Mouse (Mus musculus) CD8-positive naive resting alpha-beta T cell, adult 57 days (primary cell): ENCODE data around the gene Prl7a1. TPM values are rescaled to one million over a fixed set of nuclear protein-coding genes. Genes with fewer than 3 reads are reported as not detected.

ENCODE experiments used
- total RNA-seq: library from RNA; stranded (reverse); gene quantifications from one replicate; pipeline ENCODE4 v1.2.4, GENCODE M21; 2023

The Prl7a1 gene
- total RNA-seq: not detected

DNA sequence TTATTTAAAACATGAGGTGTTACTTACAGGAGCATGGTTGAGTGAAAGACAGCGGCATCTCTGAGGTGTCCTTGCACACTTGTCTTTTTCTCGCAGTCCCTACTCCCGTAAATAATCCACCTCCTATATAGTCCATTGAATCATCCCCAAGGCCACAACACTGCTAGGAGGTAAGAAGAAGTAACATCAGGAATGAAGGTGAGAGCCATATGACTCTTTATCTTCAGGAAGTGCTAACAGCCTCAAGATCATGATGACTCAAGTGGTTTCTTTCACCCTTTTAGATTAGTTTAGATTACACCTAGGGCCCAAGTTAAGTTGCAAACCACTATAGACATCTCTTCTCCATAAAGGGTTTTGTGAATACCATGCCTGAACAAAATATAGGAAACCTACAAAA, at the start of gene Prl7a1:
Gene Prl7a1 (minus strand): TSS at position 101 of the 400 bp plus-strand sequence.

DNA sequence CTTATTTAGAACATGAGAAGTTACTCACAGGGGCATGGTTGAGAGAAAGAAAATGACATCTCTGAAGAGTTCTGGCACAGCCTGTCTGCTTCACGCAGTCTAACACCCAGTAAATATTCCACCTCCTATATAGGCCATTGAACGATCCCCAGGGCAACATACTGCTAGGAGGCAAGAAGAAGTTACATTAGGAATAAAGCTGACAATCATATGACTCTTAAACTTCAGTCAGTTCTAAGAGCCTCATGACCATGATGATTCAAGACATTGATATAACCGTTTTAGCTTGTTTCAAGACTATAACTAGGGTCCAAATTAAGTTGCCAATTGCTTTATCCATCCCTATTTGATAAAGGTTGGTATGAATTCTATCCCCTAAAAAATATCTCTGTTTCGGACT, 25.6 kb upstream of the Prl7a1 start, which contains the start of gene Prl7a2:
Gene Prl7a2 (minus strand): TSS at position 101 of the 400 bp plus-strand sequence.

DNA sequence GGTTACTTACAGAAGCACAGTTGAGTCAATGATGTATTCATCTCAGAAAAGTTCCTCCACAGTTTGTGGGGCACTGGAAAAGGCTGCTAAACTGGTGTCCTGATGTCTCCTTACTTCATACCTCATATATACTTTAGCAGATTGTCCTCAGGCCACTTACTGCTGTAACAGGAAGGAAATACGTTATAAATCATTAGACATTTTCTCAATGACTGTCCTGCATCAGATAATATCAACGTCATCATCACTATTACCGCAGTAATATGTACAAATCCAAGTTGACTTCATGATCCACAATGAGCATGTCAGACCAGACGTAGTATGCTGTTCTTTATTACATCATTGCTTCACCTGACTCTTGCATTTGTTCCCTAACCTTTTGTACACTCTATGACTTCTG, 31.8 kb downstream of the Prl7a1 start, which contains the start of gene Prl7b1:
Gene Prl7b1 (minus strand): TSS at position 101 of the 400 bp plus-strand sequence.

Other genes with a start within 250 kb of the Prl7a1 start
- gene Prl8a6, start 203.8 kb downstream of the Prl7a1 start, total RNA-seq: not detected
- gene Prl8a8, start 129.3 kb downstream of the Prl7a1 start, total RNA-seq: not detected
- gene Prl8a9, start 77.9 kb downstream of the Prl7a1 start, total RNA-seq: not detected
- not detected for gene Prl8a1, start 60.3 kb downstream of the Prl7a1 start, total RNA-seq
- gene Prl7b1, start 31.9 kb downstream of the Prl7a1 start, total RNA-seq: not detected
- gene Prl7a2, start 25.5 kb upstream of the Prl7a1 start, total RNA-seq: not detected
- not detected for gene Prl7d1, start 74.2 kb upstream of the Prl7a1 start, total RNA-seq
- gene Prl7c1, start 138.3 kb upstream of the Prl7a1 start, total RNA-seq: not detected
- not detected for gene Prl2a1, start 159.2 kb upstream of the Prl7a1 start, total RNA-seq
- not detected for gene Prl2c1, start 206.8 kb upstream of the Prl7a1 start, total RNA-seq